Mouse (Mus musculus) megakaryocyte, embryonic 14.5 days (primary cell): ENCODE data around the gene Kifc3.

ENCODE experiments used
- FLI1 ChIP-seq: IDR thresholded peaks from 2 replicates; pipeline ENCODE4 v1.6.1; 2012; ENCODE audit warnings: low read length, inconsistent platforms, mixed read lengths
- GATA1 ChIP-seq: IDR thresholded peaks from 3 replicates; pipeline ENCODE4 v1.6.1; 2012; ENCODE audit warnings: mixed read lengths, low read length, inconsistent platforms, borderline replicate concordance

DNA sequence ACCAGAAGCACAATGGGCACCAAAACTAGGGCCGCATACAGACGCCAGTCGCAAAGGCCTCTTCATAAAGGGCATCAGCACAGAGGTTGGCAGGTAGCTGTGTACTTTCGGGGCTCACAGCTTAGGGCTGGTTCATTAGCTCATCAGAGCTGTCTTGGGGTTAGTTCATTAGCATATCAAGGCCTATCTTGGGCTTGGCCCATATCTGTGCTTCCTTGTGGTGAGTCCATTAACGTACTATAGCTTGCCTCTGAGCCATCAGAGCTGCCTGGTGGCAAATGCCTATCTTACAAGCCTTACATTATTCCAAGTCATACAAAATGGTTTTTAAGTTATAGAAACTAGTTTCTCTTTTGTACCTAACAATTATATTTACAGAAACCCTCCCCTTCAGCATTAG is 21.4 kb upstream of the Kifc3 start:
- TF ChIP-seq GATA1, result no peak
- TF ChIP-seq FLI1, result no peak
